Mouse (Mus musculus) midbrain, embryonic 11.5 days (tissue): ENCODE measurements at regions not wholly inside any gene's neighbourhood (a gene's known extent, or its start where the extent isn't known, plus 50 kb on each side); places are given as distances from the start of the nearest gene placed in this dataset.
A peak's percentile ranks its signal among the peaks of the same experiment; 100 is the strongest.
"Not testable (repeated sequence)": the region's sequence is repeated elsewhere in the genome, so short reads cannot be mapped to it uniquely, and the experiment has no call there.

Experiments
- ATAC-seq: fragments of 200-750 bp; cut with Nextera tagmentation; 2 replicates; pipeline ENCODE4 v1.8.0; 2017; ENCODE audit warnings: moderate TSS enrichment, moderate library complexity; ENCODE audit not compliant: low FRiP score
- DNase-seq: peaks from one replicate; pipeline ENCODE4 v3.0.0; 2015; ENCODE audit warnings: low spot score; ENCODE audit errors: missing footprints
- H3K27ac ChIP-seq: fragments of 300-500 bp; sonication (generic); 2 replicates; pipeline ENCODE4 v1.5.1; 2014; ENCODE audit warnings: low read depth, low read length
- H3K27me3 ChIP-seq: fragments of 300-500 bp; sonication (generic); 2 replicates; pipeline ENCODE4 v1.6.1; 2014; ENCODE audit warnings: mild to moderate bottlenecking, low read length, moderate library complexity, mixed read lengths; ENCODE audit not compliant: control insufficient read depth, insufficient read depth
- H3K36me3 ChIP-seq: fragments of 300-500 bp; sonication (generic); 2 replicates; pipeline ENCODE4 v1.6.1; 2014; ENCODE audit warnings: mild to moderate bottlenecking, low read length, moderate library complexity, mixed read lengths; ENCODE audit not compliant: control insufficient read depth, insufficient read depth
- H3K4me1 ChIP-seq: fragments of 300-500 bp; sonication (generic); 2 replicates; pipeline ENCODE4 v1.6.1; 2014; ENCODE audit warnings: low read length; ENCODE audit not compliant: control insufficient read depth, insufficient read depth
- H3K4me2 ChIP-seq: fragments of 300-500 bp; sonication (generic); 2 replicates; pipeline ENCODE4 v1.6.1; 2014; ENCODE audit warnings: mild to moderate bottlenecking, moderate library complexity
- H3K4me3 ChIP-seq: fragments of 300-500 bp; sonication (generic); 2 replicates; pipeline ENCODE4 v1.5.1; 2014; ENCODE audit warnings: low read depth, low read length
- H3K9ac ChIP-seq: fragments of 300-500 bp; sonication (generic); 2 replicates; pipeline ENCODE4 v1.6.1; 2014; ENCODE audit warnings: low read length
- H3K9me3 ChIP-seq: fragments of 300-500 bp; sonication (generic); 2 replicates; pipeline ENCODE4 v1.6.1; 2016; ENCODE audit warnings: low read length; ENCODE audit not compliant: control insufficient read depth
- WGBS: fragments of 180-500 bp; shearing (Covaris S2); extraction: QIAGEN DNeasy Blood & Tissue Kit; methylation state at CpG from one replicate; pipeline ENCODE4 v1.1.7; 2014; 5-methylcytosine and 5-hydroxymethylcytosine counted together

DNA sequence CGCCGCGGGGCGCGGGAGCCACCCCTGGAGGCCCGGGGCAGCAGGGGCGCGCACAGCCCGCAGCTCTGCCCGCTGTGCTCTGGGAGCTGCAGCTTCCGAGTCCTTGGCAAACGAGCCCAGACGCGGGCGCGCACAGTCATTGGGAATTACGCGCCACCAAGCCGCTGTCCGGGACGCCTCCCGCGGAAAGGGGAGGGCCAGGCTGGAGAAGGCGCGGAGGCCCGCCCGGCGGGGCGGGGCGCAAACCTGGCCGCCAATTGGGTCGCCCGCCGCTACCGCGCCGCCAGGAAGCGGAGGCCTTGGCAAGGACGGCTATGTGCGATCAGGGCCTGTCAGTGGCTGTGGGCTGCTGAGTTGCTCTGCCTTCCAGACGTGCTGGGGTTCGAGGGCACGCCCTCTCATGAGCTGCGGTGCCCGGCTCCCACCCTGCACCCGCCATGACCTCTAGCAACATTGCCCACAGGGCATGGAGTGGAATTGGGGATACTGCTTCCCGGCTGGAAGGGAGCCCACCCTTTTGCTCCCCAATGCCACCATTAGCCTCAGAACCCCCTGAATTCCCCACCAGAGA, 739.1 kb upstream of the Ywhaq start:
- peak; percentile 45 for DNase-seq
- H3K4me2 ChIP-seq, H3K4me3 ChIP-seq, H3K9ac ChIP-seq, H3K4me1 ChIP-seq, H3K9me3 ChIP-seq, H3K27ac ChIP-seq, H3K27me3 ChIP-seq, ATAC-seq, H3K36me3 ChIP-seq: not testable (repeated sequence)
- WGBS, result 7% methylated on average over 26 of the region's 47 CpGs

DNA sequence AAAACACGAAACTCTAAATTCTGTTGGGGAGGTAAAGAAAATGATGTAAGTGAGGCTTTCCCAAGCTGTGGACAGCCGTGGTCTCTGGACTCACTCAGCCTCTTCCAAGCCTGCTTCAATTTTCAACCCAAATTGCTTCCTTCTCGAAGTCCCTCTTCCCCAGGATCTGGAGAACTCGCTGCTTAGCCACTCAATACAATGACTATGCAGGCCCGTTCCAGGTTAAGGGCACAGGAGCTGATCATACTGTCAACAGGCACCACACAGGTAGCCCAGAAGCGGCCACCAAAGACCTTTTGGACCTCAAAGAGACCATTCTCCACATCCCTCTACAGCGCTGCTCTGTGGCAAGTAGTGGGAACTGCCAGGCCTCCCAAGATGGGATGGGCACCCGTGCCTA, 737.9 kb upstream of the Ywhaq start:
- not testable (repeated sequence) for H3K4me3 ChIP-seq, ATAC-seq, H3K27me3 ChIP-seq, DNase-seq, H3K9me3 ChIP-seq, H3K4me2 ChIP-seq, H3K4me1 ChIP-seq, H3K9ac ChIP-seq, H3K36me3 ChIP-seq, H3K27ac ChIP-seq
- WGBS, result 90% methylated on average over 4 of the region's 8 CpGs
